Mouse (Mus musculus) fibroblast of lung, adult 2 months (primary cell): ENCODE results near the gene Farp1.
"Not testable (repeated sequence)": the region's sequence is repeated elsewhere in the genome, so short reads cannot be mapped to it uniquely, and the experiment has no call there.

Source experiments
- DNase-seq: peaks from one replicate; pipeline ENCODE4 v3.0.0-alpha.2; 2011; ENCODE audit warnings: low read depth

The Farp1 gene

DNA sequence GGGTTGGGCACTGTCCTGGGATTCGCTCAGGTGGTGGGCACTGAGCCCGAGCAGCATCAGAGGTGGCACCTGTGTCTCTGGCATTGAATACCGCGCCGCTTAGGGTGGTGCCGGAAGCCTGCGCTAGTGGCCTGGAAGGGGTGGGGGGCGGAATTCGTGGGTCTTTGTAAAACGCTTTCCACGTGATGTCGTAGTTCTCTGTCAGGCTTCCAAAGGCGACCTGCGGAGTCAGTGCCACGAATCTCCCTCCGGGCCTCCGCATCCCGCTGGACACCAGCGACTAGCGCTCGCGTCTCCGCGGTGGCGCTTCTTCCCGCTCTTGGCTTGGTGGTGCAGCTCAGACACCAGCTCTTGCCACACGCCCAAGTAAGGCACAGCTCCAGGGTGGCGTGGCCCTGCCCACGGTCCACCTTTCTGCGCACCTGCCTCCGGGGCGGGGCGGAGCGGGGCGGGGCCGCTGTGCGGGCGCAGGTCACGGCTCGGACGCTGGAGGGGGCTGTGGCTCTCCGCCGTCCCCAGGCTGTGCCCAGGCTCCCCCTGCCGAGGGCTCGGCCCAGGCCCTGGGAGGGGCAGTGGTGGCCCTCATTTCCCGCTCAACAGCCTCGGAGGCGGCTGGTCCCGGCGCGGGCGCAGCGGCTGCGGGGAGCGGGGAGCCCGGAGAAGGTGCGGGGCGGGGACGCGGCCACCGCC, at the start of gene Farp1:
Gene Farp1, plus strand, starts transcription at position 228 of the 690 bp plus-strand sequence.
- no peak for DNase-seq

DNA sequence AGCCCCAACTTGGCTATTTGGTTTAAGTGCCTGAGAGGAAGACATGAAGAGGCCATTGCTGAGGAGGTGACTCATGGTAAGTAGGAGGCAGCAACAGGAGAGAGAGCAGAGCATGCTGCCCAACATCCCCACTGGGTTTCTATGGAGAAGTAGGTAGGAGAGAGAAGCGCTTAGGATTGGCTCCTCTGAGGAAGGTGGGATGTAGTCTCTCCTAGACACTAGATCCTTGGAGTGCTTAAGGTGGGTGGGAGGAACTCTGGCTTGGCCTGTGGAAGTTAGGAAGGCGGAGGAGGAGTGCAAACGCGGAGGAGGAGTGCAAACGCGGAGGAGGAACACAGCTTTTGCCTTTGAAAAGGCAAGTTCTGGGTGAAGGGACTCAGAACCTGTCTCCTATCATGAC, 45.9 kb upstream of the Farp1 start:
- DNase-seq = no peak

DNA sequence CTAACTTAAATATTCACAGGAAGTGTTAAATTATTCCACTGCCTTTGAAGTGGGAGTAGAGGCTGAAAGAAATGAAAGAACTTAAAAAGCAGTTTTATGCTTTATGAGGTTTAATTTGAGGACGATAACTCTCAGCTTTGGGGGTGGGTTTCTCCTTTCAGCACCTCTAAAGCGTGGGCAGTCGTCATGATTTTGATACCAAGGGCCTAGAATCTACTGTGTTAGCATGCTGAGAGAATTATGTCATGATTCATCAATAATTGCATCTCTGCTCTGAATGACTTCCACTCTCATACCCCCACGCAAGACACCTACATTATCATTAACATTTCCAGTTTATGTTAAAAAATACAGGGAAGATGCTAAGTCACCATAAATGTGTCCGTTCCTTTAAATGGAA, 37.3 kb upstream of the Farp1 start:
- DNase-seq = no peak

DNA sequence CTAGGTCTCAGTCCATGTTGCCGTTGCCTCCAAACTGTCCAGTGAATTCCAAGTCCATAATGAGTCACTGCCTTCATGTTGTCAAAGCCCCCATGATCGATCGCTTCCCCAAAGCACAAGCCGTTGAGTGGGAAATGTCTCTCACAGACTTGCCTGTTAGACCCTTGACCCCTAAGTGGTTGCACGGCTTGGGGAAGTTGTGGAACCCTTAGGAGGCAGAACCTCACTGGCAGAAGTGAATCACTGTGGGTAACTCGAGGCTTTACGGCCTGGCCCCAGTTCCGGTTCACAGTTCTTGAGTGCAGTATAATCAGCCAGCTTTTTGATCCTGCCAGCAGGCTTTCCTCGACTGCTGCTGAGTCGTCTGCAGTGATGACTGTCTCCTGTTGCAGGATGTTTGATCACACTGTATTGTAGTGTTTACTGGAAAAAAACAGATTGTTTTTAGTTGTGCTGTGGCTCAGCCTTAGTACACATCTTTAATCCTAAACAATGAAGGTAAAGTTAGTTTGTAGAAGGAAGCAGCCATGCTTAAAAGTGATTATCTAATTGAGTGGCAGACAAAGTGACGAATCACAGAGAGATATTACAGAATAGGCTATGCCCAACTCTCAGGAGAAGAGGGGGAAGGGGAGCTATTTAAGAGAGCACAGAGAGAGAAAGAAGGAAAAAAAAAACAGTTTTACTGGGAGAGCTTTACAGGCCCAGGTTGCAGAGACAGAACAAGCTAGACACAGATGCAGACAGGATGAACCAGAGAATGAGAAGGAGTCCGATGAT, 34.2 kb upstream of the Farp1 start:
- DNase-seq = no peak

DNA sequence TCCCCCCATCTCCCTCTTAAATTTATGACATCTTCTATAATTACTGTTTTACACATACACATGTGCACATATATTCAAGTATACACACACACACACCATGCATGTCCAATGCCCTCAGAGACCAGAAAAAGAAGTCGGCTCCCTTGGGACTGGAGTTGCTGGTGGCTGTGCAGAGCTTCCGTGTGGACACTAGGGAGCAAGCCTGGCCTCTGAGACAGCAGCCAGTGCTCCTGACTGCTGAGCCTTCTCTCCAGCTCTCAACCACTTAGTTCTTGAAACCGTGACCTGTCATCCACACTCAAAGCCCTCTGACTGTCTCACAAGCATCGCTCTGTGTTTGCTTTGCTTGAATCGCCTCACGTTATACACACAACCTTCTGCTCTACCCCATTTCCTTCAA, 29.4 kb upstream of the Farp1 start:
- no peak for DNase-seq

DNA sequence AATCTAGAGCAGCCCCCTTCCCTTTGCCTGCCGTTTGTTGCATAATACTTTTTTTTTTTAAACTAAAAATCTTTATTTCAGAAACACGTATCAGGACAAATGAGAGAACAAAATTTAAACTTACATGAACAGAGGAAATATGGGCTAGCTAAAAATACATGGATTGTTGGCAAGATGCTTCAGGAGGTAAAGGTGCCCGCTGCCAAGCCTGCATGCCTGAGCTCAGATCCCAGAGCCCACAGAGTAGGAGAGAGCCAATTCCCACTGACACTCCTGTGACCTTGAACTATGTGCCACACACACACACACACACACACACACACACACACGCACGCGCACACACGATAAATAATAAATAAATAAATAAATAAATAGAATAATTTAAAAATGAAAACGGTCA, 29.0 kb upstream of the Farp1 start:
- DNase-seq = no peak

DNA sequence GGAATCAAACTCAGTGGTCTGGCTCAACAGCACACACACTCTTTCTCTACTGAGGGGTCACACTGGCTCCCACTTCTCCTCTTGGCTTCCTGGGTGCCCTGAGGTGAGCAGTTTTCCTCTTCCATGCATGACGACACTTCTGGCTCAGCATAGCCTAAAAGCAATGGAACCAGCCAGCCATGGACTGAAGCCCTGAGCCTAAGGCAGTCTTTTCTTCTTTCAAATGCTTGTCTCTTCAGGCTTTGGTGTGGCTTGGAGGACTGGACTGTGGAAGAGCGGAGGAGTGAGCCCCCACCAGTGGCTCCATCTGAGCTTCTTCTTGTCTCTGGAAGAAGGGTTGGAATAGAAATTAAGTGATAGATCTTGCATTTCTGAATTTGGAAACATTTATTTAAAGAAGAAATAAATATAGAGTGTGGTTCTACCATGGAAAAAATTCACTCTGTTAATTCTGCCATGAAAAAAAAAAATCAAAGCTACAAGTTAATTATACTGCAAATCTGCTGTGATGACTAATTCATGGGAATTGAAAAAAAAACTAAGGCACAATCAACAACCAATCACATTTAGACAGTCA, 19.8 kb upstream of the Farp1 start:
- DNase-seq = no peak

DNA sequence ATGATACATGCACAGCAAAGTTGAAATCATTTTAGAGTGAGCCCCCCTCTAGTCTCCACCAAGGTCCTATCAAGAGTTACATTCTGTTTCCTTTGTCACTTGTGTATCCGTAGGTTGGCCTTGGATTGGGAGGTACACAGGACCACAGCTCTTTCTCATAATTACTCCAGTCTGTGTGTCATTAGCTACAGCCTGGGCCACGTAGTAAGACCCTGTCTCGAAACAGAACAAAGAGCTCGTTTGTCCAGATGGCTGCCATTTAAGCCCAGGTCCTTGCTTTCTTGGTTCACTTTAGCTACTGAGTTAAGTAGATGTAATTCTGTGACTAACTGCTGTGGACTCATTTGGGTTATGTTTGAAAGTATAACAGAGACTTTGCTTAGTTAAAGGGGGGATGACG, 12.6 kb upstream of the Farp1 start:
- no peak for DNase-seq

DNA sequence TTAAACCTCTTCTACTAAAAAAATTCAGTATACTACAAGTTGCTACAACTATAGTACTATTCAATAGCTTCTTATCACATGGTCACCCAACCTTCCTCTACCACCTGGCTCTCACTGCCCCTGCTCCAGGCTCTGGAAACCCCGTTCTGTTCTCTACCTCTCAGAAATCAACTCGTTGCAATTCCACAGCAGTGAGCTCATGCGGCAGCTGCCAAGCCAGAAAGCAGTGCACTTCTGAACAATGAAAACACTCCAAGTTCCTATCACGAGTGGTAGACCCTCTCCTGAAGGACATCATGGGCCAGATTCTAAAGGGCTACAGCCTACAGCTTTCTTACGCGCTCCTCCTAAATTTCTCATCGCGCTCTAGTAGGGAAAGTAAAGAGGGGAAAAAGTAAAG, 9.6 kb upstream of the Farp1 start:
- DNase-seq = no peak

DNA sequence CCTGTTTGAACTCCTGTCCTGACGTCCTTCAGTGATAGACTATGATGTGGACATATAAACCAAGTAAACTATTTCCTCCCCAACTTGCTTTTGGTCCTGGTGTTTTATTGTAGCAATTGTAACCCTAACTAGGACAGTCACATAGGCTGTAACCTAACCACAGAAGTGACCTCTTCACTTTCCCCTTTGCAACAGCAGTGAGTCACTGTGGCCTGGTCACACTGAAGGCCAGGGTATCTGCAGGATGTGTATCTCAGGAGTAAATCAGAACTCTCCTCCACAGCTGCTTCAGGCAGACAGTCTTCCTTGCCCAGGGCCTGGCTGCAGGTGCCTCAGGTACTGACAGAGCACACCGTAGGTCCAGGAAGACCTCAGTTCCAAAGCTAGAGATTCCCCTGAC, 3.6 kb upstream of the Farp1 start:
- DNase-seq = no peak

DNA sequence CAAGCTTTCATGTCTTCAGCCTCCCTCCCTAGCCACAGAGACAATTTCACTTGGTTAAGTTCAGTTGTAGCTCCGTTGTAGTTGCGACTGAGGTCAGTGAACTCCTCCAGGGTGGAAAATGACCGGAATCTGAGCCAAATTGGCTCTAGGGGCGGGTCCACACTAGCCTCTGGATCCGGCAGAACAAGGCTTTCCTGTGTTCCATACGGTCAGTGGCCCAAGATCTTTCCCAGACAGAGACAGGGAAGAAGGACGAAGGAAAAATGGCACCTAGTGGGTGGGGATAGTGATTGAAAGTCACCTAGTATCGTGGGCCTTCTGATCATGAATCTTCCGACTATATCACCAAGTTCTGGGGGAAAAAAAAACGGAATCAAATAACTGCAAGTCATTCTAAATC, 475 bp upstream of the Farp1 start:
- DNase-seq = no peak

DNA sequence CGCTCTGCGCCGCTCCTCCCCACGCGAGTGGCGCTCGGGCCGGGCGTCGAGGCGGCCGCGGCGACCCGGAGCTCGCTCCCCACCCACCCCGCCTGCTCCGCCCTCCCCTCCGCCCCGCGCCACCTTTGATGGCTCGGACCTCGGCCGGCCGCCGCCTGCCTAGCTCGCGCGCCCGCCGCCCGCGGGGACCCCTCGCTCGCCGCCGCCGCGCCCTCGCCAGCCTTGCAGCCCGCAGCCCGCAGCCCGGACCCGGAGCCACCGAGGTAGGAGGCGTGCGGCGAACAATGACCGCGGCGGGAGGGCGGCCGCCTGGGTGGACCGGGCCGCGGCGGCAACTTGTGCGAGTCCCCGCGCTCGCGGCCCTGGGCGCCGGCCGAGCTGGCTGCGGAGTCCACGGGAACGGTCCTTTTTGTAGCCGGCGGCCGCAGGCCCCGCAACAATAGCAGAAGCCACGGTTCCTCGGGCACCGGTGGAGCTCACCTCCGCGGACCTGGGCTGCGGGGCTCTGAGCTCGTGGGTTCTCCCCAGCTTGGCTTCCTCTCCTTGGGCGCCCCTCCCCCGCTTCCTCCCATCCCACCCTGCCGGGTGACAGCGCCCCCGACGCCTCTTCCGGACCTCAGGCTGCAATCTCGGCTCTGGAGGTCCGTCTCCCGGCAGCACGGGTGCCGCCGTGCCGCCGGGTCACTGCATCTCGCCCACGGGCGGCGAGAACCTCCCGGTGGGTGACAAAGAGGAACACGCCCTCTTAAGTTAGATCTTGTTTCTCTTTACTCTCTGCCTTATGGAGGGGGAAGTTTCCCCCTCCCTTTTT, 868 bp downstream of the Farp1 start:
- DNase-seq = no peak

DNA sequence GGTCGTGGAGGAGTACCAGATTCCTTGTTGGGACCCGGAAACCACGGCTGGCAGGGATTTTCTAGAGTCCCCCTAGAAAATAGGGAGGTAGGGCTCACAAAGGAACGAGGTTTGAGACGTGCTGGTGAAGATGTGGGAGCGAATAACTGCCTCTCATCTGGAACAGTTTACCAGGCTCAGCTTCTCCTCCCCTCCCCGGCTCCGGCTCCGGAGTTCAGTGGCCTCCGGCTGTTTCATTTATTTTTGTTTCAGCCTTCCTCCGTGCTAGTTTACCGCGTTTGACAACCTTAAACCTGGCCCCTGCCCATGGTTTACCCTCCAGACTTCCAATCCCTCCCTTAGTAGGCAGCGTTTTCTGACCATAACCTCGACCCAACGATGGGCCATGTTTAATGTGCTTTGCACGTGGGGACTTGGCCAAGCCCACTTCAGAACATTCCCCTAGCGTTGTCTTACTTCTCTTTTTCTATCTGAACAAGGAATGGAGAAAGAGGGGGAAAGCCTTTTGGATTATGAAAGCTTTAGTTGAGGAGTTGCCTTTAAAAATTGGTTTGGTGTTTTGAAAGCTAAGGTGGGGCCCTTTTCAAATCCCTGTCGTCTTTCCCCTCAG, 1.7 kb downstream of the Farp1 start:
- DNase-seq = no peak

DNA sequence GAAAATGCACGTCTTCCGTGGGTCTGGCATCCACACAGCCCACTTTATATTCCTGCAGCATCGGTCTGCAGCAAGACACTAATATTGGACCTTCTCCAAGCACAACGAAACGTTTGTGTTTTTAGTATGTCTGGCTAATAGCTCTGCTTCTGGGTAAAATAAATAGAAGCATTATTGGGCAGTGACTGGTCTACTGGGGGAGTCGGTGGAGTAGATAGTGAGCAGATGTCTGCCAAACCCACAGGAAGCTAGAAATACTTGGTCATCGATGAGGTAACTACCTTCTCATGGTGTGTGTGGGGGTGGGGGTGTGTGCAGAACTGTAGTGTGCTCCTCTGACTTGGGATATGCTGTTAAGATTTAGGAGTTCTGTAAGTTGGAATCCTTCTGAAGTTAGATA, 2.3 kb downstream of the Farp1 start:
- peak; percentile 75 for DNase-seq

DNA sequence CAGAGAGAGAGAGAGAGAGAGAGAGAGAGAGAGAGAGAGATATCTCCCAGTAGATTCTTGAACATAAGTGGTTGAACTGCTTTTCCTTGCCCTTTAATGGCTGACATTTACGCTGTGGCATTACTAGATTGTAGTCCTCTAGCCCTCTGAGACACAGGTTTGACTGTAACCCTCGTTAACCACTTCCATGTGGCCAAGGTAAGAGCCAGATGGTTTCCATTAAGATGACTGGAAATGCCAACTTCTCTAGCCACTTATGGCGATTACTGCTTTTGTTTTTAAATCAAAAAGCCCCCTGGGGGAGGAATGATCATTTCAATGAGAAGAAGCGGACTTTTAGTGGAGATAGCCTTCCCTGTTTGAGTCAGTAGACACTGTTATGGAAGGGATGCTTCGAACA, 3.7 kb downstream of the Farp1 start:
- DNase-seq = no peak

DNA sequence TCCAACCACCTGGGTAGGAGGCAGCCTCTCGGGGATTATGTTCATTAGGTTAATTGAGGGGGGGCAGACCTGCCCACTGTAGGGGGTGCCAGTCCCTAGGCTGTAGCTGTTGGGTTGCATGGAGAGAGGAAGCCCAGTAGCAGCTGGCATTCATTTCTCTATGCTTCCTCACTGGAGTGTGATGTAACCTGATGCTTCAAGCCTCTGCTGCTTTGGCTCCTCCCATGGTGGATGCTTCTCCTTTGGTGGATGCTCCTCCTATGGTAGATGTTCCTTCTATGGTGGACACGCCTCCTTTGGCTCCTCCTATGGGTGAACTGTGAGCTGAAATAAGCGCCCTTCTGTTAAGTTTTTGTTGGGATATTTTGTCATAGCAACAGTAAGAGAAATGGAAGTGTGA, 9.1 kb downstream of the Farp1 start:
- DNase-seq = no peak

DNA sequence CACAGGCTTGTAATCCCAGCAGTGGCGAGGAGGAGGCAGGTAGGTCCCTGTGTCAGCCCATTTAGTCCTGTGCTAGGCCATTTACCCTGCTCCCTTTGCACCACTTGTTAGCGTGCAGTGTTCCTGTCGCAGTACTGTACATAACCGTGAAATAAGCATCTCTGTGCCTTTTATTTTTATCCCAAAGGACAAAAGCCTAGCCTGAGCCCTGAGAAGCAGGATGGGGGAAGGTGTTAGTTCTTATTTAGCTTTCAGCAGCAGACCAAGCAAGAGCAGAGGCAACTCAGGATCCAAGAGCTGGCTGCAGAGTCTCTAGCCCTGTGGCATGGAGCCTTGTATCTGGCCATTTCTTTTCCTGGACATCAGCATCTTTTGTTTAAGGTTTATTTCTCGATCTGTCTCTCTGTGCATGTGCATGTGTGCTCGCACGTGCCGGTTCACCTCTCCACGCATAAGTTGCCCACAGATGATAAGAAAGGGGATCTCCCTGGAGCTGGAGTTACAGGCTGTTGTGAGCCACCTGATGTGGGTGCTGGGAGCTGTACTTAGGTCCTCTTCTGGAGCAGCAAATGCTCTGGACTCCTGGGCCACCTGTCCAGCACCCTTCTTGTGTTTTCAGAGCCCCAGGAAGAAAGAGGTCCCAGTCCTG, 11.4 kb downstream of the Farp1 start:
- DNase-seq = no peak

DNA sequence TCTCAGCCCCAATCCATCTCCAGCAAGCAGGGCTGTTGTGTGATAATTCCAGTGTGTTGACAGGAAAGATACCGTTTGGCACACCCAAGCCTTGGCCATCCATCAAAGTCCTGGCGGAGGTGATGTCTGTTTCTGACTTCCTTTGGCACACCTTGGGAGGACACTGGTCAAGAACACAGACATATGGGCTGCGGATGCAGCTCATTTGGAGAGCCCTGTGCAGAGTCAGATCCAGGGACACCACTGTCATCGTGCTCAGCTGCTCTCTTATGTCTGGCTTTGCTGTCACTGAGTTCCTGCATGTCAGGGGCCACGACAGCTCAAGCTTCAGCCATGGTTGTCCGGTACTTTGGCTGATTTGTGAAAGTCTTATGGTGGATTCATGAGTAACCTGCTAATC, 12.8 kb downstream of the Farp1 start:
- DNase-seq = no peak

DNA sequence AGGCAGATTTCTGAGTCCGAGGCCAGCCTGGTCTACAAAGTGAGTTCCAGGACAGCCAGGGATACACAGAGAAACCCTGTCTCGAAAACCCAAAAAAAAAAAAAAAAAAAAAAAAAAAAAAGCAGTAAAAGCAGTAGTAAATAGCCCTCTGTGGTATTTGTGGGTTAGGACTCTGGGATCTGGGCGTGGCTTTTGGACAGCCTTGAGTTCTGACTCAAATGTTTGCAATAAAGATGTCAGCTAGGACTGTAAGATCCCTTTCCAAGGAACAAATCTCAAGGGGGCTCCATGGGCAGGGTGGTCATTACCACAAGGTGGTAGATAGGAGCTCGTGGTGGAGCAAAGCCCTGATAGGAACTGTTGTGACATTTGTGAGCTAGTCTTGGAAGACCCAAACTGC, 16.0 kb downstream of the Farp1 start:
- not testable (repeated sequence) for DNase-seq

DNA sequence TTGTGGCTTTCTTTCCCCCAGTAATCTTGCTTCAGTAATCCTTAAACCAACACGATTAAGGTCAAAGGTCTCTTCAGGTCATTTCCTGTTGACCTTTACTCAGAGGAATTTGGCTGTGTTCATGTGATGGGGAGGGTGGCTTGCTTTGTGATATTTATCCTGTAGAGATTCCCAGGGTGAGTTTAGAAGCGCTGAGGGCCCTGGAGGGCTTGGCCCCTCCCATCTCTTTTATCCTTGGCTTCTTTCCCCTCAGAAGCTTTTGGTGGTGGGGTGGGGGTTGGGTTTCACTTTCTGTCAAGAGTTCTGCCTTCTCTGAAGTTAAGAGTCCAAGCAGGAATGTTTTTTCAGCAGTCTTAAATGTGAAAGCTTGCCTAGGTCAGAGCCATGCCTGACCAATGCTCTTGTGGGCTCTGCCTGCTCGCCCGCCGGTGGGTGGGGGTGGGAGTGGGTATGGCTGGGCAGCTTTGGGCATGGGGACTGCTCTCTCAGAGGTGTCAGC, 18.1 kb downstream of the Farp1 start:
- no peak for DNase-seq

DNA sequence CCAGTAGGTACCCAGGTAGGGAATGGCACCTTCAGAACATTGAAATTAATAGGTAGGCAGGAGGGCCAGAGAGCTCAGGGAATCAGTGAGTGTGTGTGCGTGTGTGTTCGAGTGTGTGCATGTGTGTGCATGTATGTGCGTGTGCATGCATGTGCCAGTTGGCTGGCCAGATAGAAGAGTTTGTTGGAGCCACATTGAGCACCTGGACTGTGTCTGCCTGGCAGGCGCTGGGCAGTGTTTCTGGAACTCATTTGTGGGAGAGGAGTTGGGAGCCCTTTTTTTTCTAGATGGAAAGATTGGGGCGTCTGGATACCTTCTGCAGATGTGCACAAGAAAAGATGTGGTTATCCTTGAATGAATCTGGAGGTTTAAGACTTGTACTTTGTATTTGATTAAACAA, 19.1 kb downstream of the Farp1 start:
- DNase-seq = no peak

DNA sequence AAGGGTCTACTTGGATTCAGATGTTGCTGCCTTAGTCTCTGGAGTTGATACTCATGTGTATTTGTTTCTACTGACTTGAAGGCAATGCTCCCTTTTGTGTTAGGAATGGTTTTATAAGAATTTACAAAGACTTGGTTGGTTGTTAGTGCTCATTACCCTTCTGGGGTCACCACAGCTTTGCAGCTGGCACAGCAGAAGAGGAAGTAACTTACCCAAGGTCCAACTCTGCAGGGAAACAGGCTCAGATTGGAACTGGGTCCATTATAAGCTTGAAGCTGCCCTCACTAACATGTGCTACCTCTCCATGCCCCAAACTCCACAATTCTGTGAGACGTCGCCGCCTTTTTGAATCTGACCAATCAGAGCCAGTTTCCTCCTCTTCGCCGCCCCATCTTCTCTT, 22.8 kb downstream of the Farp1 start:
- DNase-seq = no peak
